Mouse (Mus musculus) layer of hippocampus, postnatal 14 days (tissue): ENCODE results near the gene Trim24. TPM values are rescaled to one million over a fixed set of nuclear protein-coding genes. Genes with fewer than 3 reads are reported as not detected.

Source experiments
- DNase-seq, 2 experiments: peaks; one replicate each; pipeline ENCODE4 v3.0.0; 2021 to 2022; ENCODE audit warnings: low spot score in 2 of 2, mixed read lengths in 1 of 2
- total RNA-seq, 2 experiments: library from RNA; stranded (reverse); gene quantifications; 2 replicates each; pipeline ENCODE4 v1.2.3; 2021

The Trim24 gene
- total RNA-seq, 2 experiments from 2014 or later: 40.4 to 43.2 TPM

DNA sequence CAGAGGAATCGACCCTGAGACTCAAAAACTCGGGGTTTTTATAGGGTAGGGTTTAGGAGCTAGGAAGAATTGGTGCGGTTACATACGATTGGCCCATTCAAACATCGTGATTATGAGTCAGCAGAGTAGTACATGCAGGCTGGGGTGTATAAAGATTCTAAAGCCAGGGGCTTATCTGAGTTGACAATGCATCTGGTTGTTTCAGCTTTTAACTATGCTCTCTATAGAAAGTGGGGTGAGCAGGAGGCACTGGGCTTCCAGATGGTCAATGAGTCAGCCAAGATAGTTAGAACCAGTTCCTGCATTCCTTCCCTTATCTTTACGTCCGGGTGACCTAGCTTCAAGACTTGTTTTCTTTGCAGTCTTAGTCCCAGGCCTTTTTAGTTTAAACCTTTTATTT, 7.7 kb upstream of the Trim24 start:
- DNase-seq: no peak

GRCm38 (mm10) chr6:37863961-37864730, 6.5 kb upstream of the Trim24 start:
- no peak for DNase-seq

DNA sequence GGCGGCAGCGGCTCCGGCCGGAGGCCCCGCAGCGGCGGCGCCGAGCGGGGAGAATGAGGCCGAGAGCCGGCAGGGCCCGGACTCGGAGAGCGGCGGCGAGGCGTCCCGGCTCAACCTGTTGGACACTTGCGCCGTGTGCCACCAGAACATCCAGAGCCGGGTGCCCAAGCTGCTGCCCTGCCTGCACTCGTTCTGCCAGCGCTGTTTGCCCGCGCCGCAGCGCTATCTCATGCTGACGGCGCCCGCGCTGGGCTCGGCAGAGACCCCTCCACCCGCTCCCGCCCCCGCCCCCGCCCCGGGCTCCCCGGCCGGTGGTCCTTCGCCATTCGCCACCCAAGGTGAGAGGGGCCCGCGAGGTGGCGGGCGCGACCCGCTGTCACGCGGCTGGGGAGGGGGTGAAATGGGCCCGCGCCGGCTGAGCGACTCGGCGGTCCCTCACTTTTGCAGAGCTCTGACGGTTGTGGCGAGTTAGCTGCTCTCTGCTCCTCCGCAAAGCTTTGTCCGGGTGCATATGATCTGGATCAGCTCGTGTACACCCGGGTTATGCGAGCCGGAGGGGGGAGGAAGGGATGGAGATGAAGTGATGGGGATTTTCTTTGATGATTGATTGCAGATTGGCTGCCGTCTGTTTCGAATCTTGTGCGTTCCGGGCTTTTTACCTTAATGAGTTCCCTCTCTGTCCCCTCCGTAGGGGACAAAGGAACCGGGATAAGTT, 683 bp downstream of the Trim24 start:
- peak; percentile 29 to 65 for DNase-seq

DNA sequence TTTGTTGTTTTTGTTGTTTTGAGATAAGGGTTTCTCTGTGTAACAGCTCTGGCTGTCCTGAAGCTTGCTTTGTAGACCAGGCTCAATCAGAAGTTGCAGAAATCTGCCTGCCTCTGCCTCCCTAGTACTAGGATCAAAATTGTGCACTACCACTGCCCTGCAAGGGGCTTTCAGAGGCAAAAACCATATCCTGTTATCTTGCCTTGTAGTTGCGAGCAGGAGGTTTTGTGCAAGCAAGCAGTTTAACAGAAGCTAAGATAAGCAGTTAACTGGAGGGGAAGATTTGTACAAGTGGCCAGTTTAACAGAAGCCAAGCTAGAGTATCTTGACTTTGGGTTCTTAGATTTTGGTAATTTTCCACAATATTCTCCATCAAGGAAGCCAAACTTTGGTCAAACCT, 2.2 kb downstream of the Trim24 start:
- DNase-seq: no peak

- no peak for DNase-seq
Observed at GRCm38 (mm10) chr6:37873731-37874130, 3.1 kb downstream of the Trim24 start.

DNA sequence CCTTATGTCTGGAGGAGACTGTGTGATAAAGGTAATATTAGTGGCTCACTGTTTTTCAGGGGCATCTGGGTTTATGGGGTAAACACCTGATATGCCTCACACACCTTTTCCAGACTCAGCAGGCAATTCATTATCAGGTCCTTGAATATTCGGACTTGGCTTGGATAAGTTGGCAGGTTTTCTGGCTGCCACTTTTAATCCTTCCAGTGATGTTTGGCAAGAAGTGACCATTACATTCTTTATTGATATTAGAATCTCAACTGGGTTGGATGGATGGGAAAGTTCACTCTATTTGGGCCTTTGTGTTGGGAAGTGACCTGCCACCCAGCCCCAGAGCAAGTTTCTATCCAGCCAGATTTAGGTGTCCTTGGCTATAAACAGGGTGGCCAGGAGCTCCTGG, 7.6 kb downstream of the Trim24 start:
- DNase-seq: no peak

DNA sequence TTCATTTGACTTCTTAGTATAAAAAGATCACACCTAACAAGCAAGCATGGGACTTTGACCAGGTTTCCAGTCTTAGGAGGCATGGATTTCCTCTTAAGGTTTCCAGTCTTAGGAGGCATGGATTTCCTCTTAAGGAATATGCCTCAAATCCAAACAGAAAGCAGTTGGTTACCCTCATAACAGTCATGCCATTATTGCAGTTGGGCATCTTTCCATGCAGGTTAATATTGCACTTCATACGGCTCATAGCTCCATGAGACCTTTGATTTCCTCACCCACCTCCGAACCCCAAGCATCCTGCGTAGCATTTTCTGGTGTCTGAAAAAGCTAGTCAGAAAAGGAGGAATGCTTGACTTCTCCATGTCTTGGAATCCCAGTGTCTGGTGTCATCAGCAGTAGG, 10.0 kb downstream of the Trim24 start:
- DNase-seq: no peak

- no peak for DNase-seq
Observed at GRCm38 (mm10) chr6:37893586-37893985, 23.0 kb downstream of the Trim24 start.

- DNase-seq: peak; percentile 26 to 62
Observed at GRCm38 (mm10) chr6:37895646-37896435, 25.2 kb downstream of the Trim24 start.

DNA sequence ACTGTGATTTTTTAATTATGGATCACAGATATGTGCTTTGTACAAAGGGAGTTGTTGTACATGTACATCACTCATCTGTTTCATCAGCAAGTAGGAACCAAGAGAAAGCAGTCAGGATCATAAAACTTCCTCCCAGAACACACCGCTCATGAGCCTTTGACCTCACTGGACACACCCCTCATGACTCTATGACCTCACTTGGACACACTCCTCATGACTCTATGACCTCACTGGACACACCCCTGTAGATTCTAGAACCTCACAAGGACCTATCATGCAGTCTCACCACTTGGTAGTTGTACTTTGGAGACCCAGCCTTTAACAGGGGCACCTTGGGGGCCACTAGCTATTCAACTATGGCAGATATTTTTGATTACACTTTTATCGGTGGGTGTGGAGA, 29.6 kb downstream of the Trim24 start:
- no peak for DNase-seq

DNA sequence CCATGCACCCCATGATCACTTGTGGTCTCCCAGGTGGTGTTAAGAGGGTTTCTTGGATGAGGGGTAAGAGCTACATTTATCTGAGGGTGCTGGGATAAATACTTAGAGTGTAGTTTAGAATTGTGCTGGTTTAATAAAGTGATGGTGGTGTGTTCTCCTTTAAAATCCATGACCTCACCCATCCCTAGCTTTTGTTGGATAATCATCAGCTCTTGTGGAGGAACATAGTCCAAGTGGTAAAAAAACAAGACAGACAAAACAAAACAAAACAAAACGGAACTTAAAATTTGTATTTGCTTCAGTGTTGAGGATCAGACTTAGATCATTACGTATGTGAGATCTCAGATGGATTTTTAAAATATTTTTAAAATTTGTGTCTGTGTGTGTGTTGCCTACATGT, 31.2 kb downstream of the Trim24 start:
- DNase-seq: no peak

GRCm38 (mm10) chr6:37903810-37904209, 33.2 kb downstream of the Trim24 start:
- DNase-seq: no peak

DNA sequence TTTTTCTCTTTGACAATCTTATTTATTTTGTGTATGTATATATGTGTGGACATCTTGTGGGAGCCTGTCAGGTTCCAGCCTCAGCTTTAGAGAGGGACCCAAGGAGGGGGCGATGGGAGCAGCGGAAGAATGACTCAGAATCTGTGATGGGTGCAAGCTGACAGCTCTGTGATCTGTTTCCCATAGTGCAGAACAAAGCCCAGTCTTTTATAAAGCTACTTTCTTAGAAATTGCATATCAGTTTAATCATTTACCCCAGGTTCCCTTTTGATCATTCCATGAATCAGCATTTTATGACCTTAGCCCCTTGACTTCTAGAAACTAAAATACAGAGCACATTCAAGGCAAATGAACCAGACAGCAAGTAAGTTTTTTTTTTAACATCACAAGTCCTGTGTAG, 42.9 kb downstream of the Trim24 start:
- no peak for DNase-seq

DNA sequence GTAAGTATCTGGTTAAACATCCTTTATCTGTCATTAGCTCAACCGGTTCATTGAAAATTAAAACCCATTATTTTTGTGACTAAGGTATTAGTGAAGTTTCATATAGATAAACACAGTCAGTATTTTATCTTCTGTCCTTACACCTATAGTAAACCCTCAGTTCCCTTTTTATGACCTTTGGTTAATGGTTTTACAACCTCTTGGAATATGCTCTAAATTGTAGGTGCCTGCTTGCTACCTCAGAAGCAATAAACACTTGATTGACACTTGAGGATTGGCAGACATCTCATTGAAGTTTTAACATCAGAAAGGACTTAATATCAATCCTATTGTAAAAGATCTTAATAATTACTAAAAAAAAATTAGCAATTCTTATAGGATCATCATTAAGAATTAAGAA, 54.5 kb downstream of the Trim24 start:
- DNase-seq: no peak

GRCm38 (mm10) chr6:37926751-37927150, 56.1 kb downstream of the Trim24 start:
- no peak for DNase-seq

- DNase-seq: no peak
Observed at GRCm38 (mm10) chr6:37936498-37936897, 65.9 kb downstream of the Trim24 start.

- DNase-seq: no peak
Observed at GRCm38 (mm10) chr6:37951306-37951705, 80.7 kb downstream of the Trim24 start.

- no peak for DNase-seq
Observed at GRCm38 (mm10) chr6:37967386-37967785, 96.8 kb downstream of the Trim24 start.

GRCm38 (mm10) chr6:38007459-38007858, 136.8 kb downstream of the Trim24 start:
- peak; percentile 59 to 74 for DNase-seq

DNA sequence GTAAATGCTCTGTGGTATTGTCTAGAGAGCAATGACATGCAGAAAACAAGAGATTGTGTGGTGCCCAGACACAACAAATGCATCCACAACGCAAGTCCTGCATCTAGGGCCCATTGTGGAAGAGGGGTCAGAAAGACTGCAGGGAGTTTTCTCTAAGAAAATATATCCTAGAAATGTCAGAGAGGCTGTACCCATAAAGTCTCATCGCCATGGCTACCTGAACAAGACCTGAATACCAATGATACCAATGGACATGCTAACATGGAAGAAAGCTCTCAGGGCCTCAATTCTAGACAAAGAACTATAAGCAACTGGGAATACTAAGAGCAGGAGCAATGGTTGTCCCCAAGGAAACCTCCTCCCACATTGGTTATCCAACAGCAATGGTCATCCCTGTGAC, 142.2 kb downstream of the Trim24 start:
- DNase-seq: no peak
